Mouse (Mus musculus): ENCODE measurements around the gene Mroh3. TPM values are rescaled to one million over a fixed set of nuclear protein-coding genes. Genes with fewer than 3 reads are reported as not detected.

Mroh3 gene
- polyA plus RNA-seq, 1 experiment = not detected

DNA sequence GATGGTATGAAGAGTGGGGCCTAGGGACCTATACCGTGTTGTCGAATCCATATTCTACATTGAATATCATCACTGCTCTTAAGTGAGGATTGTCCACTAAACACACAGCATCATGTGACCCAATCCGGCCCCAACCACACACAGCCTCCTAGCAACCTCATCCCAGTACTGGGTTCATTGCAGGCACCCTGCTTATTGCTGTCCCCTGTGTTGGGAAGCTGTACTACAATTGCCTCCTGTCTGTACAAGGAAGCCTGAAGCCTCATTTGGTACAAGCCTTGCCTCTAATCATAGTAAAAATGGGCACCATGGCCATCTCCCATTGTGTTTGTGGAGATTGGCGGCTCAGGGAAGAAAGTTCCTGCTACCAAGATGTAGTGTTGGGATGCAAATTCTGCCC is 56.3 kb downstream of the Mroh3 start:
- H3K4me3 ChIP-seq (ENCODE audit: insufficient read depth, low read depth, low read length) = no peak overlapping the region
- peaks cover 24% of the 10 kb centered on the region for H3K4me1 ChIP-seq (ENCODE audit: control insufficient read depth, insufficient read depth, low read length)
- 93% methylated on average over 4 of the region's 4 CpGs for WGBS
- TF ChIP-seq CTCF (IDR thresholded peaks at IDR 0.05; ENCODE audit: insufficient read depth, low read depth, low read length) = no peak
- TF ChIP-seq POLR2A (IDR thresholded peaks at IDR 0.05; ENCODE audit: insufficient read depth, low read depth, low read length) = no peak
- no peak overlapping the region for H3K27ac ChIP-seq (ENCODE audit: insufficient read depth, low read depth, low read length)

DNA sequence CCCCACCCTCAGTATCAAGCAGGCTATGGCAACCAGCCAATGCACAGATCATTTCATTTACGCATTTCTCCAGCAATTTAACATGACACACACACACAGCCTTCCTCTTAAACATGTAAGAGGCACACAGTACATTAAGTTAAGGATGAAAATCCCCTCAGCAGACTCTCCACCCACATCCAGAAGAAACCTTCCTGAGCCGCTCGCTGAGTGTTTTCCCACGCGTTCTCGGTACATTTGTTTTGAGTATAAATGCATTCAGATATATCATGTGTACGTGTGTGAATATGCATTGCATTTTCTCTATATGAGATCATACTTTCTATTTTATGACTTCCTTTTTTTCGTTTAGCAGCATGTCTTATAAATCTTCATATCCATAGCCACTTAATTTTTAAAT is 61.3 kb downstream of the Mroh3 start:
- WGBS = 57% methylated on average over 8 of the region's 8 CpGs
- H3K27ac ChIP-seq (ENCODE audit: insufficient read depth, low read depth, low read length) = no peak overlapping the region
- peaks cover 24% of the 10 kb centered on the region for H3K4me1 ChIP-seq (ENCODE audit: control insufficient read depth, insufficient read depth, low read length)
- TF ChIP-seq CTCF (IDR thresholded peaks at IDR 0.05; ENCODE audit: insufficient read depth, low read depth, low read length) (no peak), POLR2A (IDR thresholded peaks at IDR 0.05; ENCODE audit: insufficient read depth, low read depth, low read length) (no peak)
- no peak overlapping the region for H3K4me3 ChIP-seq (ENCODE audit: insufficient read depth, low read depth, low read length)

DNA sequence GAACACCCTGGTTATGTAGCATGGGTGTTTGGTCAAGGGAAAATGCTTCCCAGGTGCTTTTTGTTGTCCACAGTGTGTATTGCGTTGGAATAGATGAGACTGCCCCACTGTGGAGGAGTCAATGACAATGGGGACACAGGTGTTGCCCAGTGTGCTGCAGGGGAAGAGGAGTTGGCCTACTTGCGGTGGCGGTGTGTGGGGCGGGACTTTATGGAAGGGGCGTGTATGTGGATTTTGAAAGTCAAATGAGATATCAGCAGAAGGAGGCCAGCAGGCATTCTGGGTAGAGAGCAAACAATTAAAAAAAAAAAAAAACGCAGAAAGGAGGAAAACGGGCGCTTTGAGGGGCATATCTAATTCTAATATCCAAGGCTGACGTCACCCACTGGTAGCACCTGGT is 62.9 kb downstream of the Mroh3 start:
- WGBS = 68% methylated on average over 9 of the region's 9 CpGs
- TF ChIP-seq CTCF (IDR thresholded peaks at IDR 0.05; ENCODE audit: insufficient read depth, low read depth, low read length) (no peak), POLR2A (IDR thresholded peaks at IDR 0.05; ENCODE audit: insufficient read depth, low read depth, low read length) (no peak)
- H3K27ac ChIP-seq (ENCODE audit: insufficient read depth, low read depth, low read length) = no peak overlapping the region

DNA sequence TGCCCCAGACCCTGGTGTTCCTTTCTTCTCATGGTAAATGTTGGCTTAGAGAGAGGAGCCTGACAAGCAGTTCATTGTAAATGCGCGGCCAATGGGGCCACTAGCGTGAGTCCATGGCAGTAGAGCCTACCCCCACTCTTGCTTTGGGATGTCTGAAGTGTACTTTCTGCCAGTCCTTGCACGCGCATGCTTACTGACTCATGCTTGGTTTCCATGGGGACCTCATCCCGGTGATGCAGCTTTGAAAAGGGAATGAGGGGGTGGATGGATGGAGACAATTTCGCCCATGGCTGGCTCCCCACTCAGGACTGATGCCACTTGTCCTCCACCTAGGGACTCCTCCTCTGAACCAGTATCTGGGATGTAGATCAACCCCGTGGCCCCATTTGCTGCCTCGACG is 69.1 kb downstream of the Mroh3 start:
- H3K4me3 ChIP-seq (ENCODE audit: insufficient read depth, low read depth, low read length) = no peak overlapping the region
- peaks cover 50% of the 10 kb centered on the region for H3K4me1 ChIP-seq (ENCODE audit: control insufficient read depth, insufficient read depth, low read length)
- WGBS = 30% methylated on average over 10 of the region's 10 CpGs
- TF ChIP-seq POLR2A (IDR thresholded peaks at IDR 0.05; ENCODE audit: insufficient read depth, low read depth, low read length) = no peak
- no peak for TF ChIP-seq CTCF (IDR thresholded peaks at IDR 0.05; ENCODE audit: insufficient read depth, low read depth, low read length)
- H3K27ac ChIP-seq (ENCODE audit: insufficient read depth, low read depth, low read length) = peak overlapping the region; percentile 78

More for the DNA sequence above, 62.9 kb downstream of the Mroh3 start:
- peaks cover 28% of the 10 kb centered on the region for H3K4me1 ChIP-seq (ENCODE audit: control insufficient read depth, insufficient read depth, low read length)
- no peak overlapping the region for H3K4me3 ChIP-seq (ENCODE audit: insufficient read depth, low read depth, low read length)

DNA sequence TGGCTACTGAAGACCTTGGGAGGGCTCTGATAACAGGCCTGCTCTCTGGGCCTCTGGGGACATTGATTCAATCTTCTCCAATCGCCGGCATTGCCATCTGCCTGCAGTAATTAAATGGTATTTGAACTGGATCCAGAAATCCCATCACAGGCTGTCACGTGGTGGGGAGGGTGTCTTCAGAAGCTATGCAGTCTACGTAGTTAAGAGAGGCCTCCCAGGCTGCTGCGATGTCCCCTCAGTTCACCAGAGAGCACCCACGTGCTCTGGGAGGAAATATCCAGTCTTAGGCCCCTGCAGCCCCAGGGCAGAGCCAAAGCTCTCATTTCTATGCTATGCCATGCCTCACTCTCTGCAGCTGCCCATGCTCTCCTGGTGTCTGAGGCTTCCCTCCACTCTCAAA is 70.3 kb downstream of the Mroh3 start:
- Histone ChIP-seq H3K27ac (ENCODE audit: insufficient read depth, low read depth, low read length) (peak overlapping the region; percentile 78), H3K4me3 (ENCODE audit: insufficient read depth, low read depth, low read length) (no peak overlapping the region), H3K4me1 (ENCODE audit: control insufficient read depth, insufficient read depth, low read length) (peaks cover 59% of the 10 kb centered on the region)
- TF ChIP-seq CTCF (IDR thresholded peaks at IDR 0.05; ENCODE audit: insufficient read depth, low read depth, low read length) = no peak
- TF ChIP-seq POLR2A (IDR thresholded peaks at IDR 0.05; ENCODE audit: insufficient read depth, low read depth, low read length) = no peak
- WGBS = 12% methylated on average over 6 of the region's 6 CpGs

DNA sequence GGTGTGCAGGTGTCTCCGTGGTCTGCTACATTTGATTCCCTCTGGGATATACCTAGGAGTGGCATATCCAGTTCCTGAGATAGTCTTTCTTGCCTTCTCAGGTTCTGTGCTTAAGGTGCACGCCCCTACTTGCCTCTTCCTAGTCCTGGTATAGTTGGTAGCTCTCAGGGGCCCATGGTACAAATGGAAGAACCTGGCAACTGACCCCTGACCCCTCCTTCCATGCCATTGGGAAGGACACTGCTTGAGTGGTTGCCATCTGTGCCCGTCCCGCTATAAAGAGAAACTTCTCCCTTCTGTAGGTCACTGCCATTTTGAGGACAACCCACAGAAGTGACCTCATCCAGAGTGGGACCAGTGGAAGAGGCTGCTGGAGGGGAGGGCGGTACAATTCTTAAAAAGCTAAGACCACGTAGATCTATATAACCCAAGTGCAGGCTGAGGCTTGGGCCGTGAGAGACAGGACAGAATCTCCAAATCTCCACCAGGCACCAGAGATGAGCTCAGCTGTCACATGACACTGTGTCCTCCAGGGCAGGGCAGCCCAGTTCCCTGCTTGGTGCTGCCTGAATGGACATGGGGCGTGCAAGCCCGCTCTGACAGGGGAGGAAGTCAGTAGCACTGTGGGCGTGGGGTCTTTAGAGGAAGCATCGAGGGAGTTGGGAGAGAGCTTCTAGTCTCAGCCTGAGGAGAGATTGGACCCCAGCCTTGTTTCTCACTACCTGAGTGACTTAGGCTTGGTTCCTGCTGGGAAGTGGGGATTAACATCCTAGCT is 71.3 kb downstream of the Mroh3 start:
- Histone ChIP-seq H3K27ac (ENCODE audit: insufficient read depth, low read depth, low read length) (peak overlapping the region; percentile 78), H3K4me1 (ENCODE audit: control insufficient read depth, insufficient read depth, low read length) (peaks cover 69% of the 10 kb centered on the region), H3K4me3 (ENCODE audit: insufficient read depth, low read depth, low read length) (no peak overlapping the region)
- TF ChIP-seq POLR2A (IDR thresholded peaks at IDR 0.05; ENCODE audit: insufficient read depth, low read depth, low read length) = no peak
- no peak for TF ChIP-seq CTCF (IDR thresholded peaks at IDR 0.05; ENCODE audit: insufficient read depth, low read depth, low read length)
- WGBS = 81% methylated on average over 11 of the region's 11 CpGs

DNA sequence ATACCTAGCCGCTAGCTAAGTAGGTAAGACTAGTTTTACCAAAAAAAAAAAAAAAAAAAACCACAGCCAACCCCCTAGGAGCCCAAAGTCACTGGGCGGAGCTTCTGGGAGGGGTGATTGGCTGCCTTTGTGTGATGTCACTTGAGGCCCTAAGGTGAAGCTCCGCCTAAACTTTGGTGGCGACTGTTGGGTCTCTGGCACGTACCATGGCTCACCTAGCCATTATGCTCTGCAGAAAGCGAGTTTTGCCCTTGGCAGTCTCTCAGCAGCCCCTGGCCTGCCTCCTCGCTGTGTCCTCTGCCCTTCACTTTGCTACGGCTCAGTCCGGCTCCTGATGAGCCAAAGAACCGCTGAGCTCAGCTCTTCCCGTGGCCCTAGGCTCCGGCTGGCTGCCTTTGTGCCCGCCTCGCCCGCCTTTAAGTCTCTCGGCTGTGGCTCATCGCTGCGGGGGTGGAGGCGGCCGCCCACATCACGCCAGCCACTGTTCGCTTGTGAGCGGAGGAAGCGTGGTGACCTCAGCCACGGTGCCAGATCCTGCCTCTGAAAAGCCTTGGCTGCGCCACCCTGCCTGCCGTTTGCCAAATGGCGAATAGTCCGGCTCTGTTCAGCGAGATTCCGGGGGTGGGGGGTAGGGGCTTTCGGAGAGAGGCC is 72.5 kb downstream of the Mroh3 start:
- H3K4me1 ChIP-seq (ENCODE audit: control insufficient read depth, insufficient read depth, low read length) = peaks cover 76% of the 10 kb centered on the region
- H3K4me3 ChIP-seq (ENCODE audit: insufficient read depth, low read depth, low read length) = peak overlapping the region; percentile 61
- H3K27ac ChIP-seq (ENCODE audit: insufficient read depth, low read depth, low read length) = peak overlapping the region; percentile 99
- WGBS = 2% methylated on average over 32 of the region's 32 CpGs
- TF ChIP-seq POLR2A (IDR thresholded peaks at IDR 0.05; ENCODE audit: insufficient read depth, low read depth, low read length) = peak; percentile 62
- TF ChIP-seq CTCF (IDR thresholded peaks at IDR 0.05; ENCODE audit: insufficient read depth, low read depth, low read length) = no peak

DNA sequence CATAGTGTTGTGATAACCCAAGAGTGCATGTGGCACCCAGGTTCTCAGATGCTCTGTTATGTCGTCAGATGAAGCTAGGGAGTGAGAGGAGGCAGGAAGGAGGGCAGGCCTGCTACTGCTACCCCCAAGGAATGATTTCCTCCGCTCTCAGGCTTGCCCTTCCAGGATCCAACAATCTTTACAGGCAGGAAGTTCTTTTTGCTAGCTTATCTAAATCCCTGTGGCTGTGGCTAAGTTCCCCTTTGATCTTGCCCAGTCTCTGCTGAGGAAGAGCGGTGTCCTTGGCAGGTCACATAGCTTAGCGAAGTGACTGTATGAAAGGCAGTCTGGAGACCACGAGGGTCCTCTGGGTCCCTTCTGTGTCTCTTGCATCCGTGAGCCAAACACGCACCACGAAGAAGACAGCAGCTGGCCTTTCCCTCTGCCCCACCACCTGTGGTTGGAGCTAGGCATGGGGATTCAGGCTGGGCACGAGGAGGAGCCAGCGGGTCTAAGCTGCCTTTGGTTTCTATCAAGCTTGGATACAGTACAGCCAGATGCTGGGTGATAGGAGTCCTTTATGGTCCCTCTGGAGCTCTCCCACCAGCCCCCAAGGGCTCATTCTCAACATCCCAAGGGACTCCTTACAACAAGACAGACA is 74.3 kb downstream of the Mroh3 start:
- TF ChIP-seq CTCF (IDR thresholded peaks at IDR 0.05; ENCODE audit: insufficient read depth, low read depth, low read length) (no peak), POLR2A (IDR thresholded peaks at IDR 0.05; ENCODE audit: insufficient read depth, low read depth, low read length) (no peak)
- 45% methylated on average over 10 of the region's 10 CpGs for WGBS
- H3K4me3 ChIP-seq (ENCODE audit: insufficient read depth, low read depth, low read length) = no peak overlapping the region
- H3K4me1 ChIP-seq (ENCODE audit: control insufficient read depth, insufficient read depth, low read length) = peaks cover 82% of the 10 kb centered on the region
- peak overlapping the region; percentile 66 for H3K27ac ChIP-seq (ENCODE audit: insufficient read depth, low read depth, low read length)

DNA sequence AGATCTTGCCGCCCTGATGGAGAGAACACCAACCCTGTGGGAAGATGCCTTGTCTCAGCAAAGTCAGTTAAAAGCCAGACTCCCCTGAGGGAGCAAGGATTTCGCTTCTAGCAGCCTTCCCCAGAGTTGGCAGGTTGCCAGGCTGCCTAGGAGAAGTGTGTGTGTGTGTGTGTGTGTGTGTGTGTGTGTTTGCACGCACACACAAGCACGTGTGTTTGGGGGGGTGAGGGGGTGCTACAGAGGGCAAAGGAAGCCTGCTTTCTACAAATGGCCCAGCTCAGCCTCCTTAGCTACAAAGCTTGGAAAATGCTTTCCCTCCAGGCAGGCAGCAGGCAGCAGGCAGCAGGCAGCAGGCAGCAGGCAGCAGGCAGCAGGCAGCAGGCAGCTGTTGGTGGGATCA is 75.1 kb downstream of the Mroh3 start:
- H3K27ac ChIP-seq (ENCODE audit: insufficient read depth, low read depth, low read length) = peak overlapping the region; percentile 47
- 0% methylated on average over 4 of the region's 4 CpGs for WGBS
- TF ChIP-seq CTCF (IDR thresholded peaks at IDR 0.05; ENCODE audit: insufficient read depth, low read depth, low read length) (no peak), POLR2A (IDR thresholded peaks at IDR 0.05; ENCODE audit: insufficient read depth, low read depth, low read length) (no peak)

More for the DNA sequence above, 75.1 kb downstream of the Mroh3 start:
- Histone ChIP-seq H3K4me3 (ENCODE audit: insufficient read depth, low read depth, low read length) (no peak overlapping the region), H3K4me1 (ENCODE audit: control insufficient read depth, insufficient read depth, low read length) (peaks cover 79% of the 10 kb centered on the region)
